Mouse (Mus musculus) bone marrow, adult 2 months (tissue): ENCODE data around the gene Fam234a.
"Not testable (repeated sequence)": the region's sequence is repeated elsewhere in the genome, so short reads cannot be mapped to it uniquely, and the experiment has no call there.

Source experiments
- CTCF ChIP-seq: fragments of 200-500 bp; IDR thresholded peaks from 2 replicates; pipeline ENCODE4 v1.5.1; 2011; ENCODE audit warnings: low read length, control low read depth; ENCODE audit not compliant: control insufficient read depth, insufficient read depth
- POLR2A ChIP-seq: fragments of 200-500 bp; IDR thresholded peaks from 2 replicates; pipeline ENCODE4 v1.6.1; 2011; ENCODE audit warnings: low read depth, mild to moderate bottlenecking, control low read depth, low read length, borderline replicate concordance; ENCODE audit not compliant: control insufficient read depth

- TF ChIP-seq CTCF, POLR2A: not testable (repeated sequence)
Observed at GRCm38 (mm10) chr17:26269577-26269976, 25.5 kb upstream of the Fam234a start.
